Mouse (Mus musculus): ENCODE data around the gene Unc45b. TPM values are rescaled to one million over a fixed set of nuclear protein-coding genes. Genes with fewer than 3 reads are reported as not detected.

Unc45b gene
- 7.5 and 8.1 TPM in 2 replicates for polyA plus RNA-seq (2015; fragmentation: Nextera tagmentation; extraction: Ambion mirVana)

DNA sequence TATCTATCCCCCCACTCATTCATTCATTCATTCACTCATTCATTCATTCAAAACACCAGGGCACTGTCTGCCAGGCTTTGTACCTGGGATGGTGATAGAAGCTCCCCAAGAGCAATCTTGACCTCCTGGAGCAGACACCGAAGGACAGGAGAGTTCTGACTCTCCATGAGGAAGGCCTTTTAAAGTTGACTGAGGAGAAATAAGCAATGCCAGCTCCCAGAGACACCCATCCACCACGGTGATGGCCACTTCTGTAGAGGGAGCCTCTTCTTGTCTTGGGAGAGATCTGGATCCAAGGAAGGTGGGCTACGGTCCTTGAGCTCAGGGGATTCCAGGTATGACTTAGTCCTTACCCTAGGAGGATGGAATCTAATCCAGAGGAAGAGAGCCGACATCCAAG lies at the start of gene Unc45b:
Gene Unc45b (plus strand): TSS at position 301 of the 400 bp plus-strand sequence.

DNA sequence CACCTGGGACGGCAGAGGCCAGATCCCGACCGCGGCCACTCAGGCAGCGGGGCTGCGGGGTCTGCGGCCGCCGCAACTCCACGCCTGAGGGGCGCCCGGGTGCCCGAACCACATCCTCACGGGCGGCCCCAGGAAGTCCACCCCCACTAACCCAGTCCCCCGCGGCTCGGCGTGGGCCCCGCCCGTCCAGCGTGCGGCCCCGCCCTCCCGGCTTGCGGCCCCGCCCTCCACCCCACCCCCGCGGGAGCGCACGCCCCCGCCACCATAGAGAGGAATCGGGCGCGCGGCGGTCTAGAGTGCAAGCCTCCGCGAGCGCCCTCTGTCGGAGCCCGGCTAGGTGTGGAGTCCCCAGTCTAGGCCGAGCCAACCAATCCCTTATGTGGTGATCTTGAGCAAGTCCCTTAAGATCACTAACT lies 39.3 kb upstream of the Unc45b start, which contains the start of gene Rffl:
Gene Rffl (minus strand): TSS at position 180 of the 416 bp plus-strand sequence.

DNA sequence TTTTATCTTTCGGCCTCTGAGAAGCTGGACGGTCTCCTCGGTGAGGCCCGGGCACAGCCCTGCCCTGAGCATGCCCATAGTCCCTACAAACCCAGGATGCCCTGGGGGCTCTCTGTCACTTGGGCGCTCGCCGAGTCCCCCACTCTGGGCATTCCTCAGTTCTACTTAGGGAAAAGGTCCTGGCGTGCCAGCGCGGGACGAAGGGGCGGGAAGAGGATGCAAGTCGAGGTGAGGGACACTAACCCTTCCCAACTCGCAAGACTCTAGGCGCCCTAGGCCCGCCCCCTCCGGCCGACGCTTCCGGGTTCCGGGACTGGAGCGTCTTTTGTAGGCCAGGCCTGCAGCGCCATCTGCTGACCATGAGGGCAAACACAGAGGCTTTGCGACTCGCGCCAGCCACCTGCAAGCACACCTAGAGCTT lies 20.0 kb upstream of the Unc45b start, which contains the start of gene Rad51d:
Gene Rad51d (minus strand): TSS at position 273 of the 421 bp plus-strand sequence.

DNA sequence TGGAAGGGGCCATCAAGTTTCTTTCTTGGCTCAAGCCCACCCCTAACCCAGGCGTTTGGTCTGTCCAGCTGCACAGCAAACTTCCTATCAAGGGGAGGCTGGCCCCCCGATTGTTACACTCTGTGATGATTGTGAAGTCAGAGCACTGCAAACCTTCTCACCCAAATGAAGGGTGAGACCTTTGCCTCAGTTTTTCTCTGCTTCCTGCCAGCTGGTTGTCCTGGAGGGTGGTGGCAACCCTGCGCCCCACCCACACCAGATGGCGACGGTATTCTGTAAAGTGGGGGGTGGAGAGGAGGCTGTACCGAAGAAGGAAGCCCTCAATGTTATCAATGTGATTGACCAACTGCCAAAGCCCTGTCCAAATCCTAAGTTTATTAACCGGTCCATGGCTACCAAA lies 18.4 kb upstream of the Unc45b start, which contains the start of gene Fndc8:
Gene Fndc8 (plus strand): TSS at position 189 of the 400 bp plus-strand sequence.

DNA sequence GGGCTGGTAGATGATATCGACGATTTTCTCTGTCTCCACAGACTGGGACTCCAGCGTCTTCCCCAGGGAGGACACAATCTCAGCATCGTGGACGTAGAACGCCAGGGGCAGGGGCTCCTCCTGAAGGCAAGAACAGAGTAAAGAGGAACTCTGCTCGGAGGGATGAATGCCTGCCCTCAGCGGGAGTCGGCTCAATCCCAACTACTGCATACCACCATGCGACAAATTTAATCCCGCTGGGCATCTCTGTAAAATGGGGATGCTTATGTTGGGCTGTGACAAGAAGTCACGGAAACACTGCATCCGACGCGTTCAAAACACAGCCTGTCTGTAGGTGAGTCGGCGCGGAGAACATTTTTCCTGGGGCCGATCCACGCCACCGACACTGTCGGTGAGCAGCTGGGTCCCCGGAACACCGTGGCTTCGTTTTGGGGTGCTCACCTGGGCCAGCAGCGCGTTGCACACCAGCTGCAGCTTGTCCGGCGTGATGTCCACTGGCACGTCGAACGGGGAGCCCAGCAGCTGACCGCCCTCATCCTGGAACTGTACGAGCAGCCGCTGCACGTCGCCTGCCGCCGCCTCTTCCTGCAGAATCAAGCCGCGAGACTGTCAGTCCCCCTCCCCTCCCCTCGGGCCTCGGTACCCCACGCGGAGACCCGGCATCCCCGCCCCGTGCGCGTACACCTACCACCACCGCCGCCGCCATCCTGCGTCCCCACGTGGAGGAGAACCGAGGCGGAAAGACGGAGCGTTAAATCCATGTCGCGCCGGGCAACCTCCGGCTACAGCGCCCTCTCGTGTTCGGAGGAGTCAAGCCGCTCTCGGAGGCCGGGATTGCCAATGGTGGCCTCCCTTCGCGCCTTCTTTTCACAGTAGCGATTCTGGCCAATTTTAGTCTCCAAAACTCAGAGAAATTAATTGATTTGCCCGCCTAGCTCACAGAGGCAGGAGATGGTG lies 2.4 kb upstream of the Unc45b start, which contains the start of gene Nle1:
Gene Nle1 (minus strand): TSS at position 761 of the 957 bp plus-strand sequence.

DNA sequence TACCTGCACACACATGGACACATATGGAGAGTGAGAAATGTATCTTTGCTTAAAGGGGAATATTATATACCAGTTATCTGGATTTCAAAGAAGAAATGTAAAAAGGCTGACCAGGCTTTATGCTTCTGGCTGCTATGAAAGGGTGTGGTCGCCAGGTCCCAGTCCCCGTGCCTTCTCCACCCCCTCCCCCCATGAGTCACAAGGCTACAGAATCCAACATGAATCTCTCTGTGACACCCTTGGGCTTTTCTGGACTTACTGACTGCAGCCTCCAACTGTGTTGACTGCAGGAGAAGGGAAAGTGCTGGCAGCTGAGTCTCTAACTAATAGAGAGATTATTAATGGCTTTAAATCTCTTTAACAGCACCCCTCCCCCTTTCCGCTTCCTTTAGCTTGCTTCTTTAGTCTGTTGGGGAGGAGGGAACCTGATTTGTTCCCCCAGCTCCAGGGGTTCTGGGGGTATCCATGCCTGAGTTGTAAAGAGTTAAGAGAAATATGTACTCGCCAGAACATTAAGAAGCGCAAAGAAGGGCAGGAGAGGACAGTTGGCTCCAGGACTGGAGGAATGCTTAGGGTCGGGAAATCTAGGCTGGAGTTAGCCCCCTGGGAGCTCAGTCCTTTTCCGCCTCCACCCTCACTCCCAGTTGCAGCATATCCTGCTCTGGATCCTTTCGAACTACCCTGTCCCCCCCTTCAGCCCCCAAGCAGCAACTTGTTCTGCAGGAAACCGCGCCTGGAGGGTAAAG lies 40.6 kb downstream of the Unc45b start, which contains the start of gene Slfn5:
Gene Slfn5 (plus strand): TSS at position 614 of the 746 bp plus-strand sequence.

DNA sequence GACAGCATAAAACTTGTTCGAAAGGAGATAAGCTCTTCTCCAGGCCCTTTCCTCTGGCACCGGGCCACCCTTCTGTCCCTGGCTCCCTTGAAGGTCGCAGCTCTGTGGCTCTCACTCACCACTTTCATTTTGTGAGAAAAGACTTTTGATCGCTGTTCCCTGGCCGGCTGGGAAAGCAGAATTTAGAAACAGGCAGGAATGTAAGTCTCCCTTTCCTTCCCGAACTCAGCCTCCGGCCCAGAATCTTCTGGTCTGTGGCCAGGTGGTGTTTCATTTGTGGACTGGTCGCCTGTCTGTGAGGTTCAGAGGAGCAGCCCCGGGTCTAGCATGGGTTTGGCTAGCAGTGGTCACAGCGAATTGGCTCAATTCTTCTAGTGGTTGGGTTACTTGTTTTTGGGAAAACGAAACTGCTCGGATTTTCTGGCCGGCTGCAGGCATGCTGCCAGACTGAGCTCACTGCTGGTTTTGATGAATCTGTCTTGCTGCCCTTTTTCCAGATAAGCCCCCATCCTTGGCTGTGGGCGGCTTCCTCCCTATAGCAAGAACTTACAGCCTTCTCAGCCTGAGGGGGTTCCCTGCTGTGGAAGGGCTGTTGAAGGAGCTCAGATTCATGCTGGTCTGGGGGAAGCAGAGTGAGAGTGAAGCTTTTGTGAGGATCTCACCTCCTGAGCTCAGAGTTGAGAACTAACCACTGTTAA lies 81.3 kb downstream of the Unc45b start, which contains the start of gene Slfn9:
Gene Slfn9 (minus strand): TSS at position 362 of the 698 bp plus-strand sequence.

Small RNA genes within 50 kb of the gene (microRNA-seq; reads per million reads assigned to microRNA genes)
- gene Mir7679, result not detected

Other genes with a start within 250 kb of the Unc45b start
- 0.22 and 0.46 TPM in 2 replicates for gene Cct6b, start 146.2 kb upstream of the Unc45b start, polyA plus RNA-seq (2015; fragmentation: Nextera tagmentation; extraction: Ambion mirVana)
- 23.1 and 23.6 TPM in 2 replicates for gene Zfp830, start 146.2 kb upstream of the Unc45b start, polyA plus RNA-seq (2015; fragmentation: Nextera tagmentation; extraction: Ambion mirVana)
- 12.5 and 13.4 TPM in 2 replicates for gene Lig3, start 129.4 kb upstream of the Unc45b start, polyA plus RNA-seq (2015; fragmentation: Nextera tagmentation; extraction: Ambion mirVana)
- gene Rffl, start 39.3 kb upstream of the Unc45b start, polyA plus RNA-seq (2015; fragmentation: Nextera tagmentation; extraction: Ambion mirVana), result 6.7 and 7.2 TPM in 2 replicates
- 9.7 and 11.4 TPM in 2 replicates for gene Rad51d, start 19.9 kb upstream of the Unc45b start, polyA plus RNA-seq (2015; fragmentation: Nextera tagmentation; extraction: Ambion mirVana)
- gene Fndc8, start 18.4 kb upstream of the Unc45b start, polyA plus RNA-seq (2015; fragmentation: Nextera tagmentation; extraction: Ambion mirVana), result 0.10 TPM in 1 of 2 replicates, not detected in the other
- gene Nle1, start 2.1 kb upstream of the Unc45b start, polyA plus RNA-seq (2015; fragmentation: Nextera tagmentation; extraction: Ambion mirVana), result 16.7 and 18.3 TPM in 2 replicates
- 8.5 and 10.7 TPM in 2 replicates for gene Slfn5, start 40.8 kb downstream of the Unc45b start, polyA plus RNA-seq (2015; fragmentation: Nextera tagmentation; extraction: Ambion mirVana)
- 7.9 and 11.1 TPM in 2 replicates for gene Slfn9, start 81.3 kb downstream of the Unc45b start, polyA plus RNA-seq (2015; fragmentation: Nextera tagmentation; extraction: Ambion mirVana)
- 0.76 and 1.2 TPM in 2 replicates for gene Slfn8, start 110.3 kb downstream of the Unc45b start, polyA plus RNA-seq (2015; fragmentation: Nextera tagmentation; extraction: Ambion mirVana)
- 10.0 and 17.9 TPM in 2 replicates for gene Slfn2, start 154.6 kb downstream of the Unc45b start, polyA plus RNA-seq (2015; fragmentation: Nextera tagmentation; extraction: Ambion mirVana)
- 0.43 and 2.6 TPM in 2 replicates for gene Slfn1, start 206.3 kb downstream of the Unc45b start, polyA plus RNA-seq (2015; fragmentation: Nextera tagmentation; extraction: Ambion mirVana)

Data from urinary bladder, postnatal 0 days (tissue).